Mouse (Mus musculus): ENCODE measurements around the gene Manf. TPM values are rescaled to one million over a fixed set of nuclear protein-coding genes. Genes with fewer than 3 reads are reported as not detected.

The Manf gene
- polyA plus RNA-seq, 1 experiment from 2014 or later: 222 TPM

DNA sequence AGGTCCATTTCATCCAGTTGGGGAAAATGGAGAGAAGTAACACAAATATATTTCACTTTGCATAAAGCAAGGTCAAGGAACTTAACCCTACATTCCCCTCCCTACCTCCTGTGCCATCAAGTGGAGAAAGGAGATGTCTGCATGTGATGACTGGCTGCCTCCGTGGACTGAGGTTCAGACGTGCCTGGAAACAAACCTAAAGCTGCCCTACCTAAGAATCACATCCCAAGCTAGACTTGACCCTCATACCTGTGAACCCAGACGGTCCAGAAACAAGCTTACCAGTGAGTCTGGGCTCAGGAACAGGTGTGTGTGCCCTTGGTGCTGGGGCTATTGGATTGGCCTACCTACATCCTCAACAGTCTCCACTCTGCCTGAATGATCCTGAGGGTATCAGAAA, 1.5 kb upstream of the Manf start:
- peaks cover 34% of the 10 kb centered on the region for H3K4me1 ChIP-seq
- no peaks in the 10 kb centered on the region for H3K9me3 ChIP-seq (replicated peaks)
- H3K9ac ChIP-seq: peak overlapping the region; percentile 22; the same call in 1 of the 2 replicates
- 0 out of 2 replicates have a peak overlapping the region, but pooled peaks have one; percentile 1 for H3K27ac ChIP-seq
- H3K4me3 ChIP-seq: no peak overlapping the region
- peaks cover 42% of the 10 kb centered on the region for H3K36me3 ChIP-seq (ENCODE audit: poor library complexity, severe bottlenecking)
- H3K27me3 ChIP-seq: no peaks in the 10 kb centered on the region
- no peak for ATAC-seq
- 64% methylated on average over 3 of the region's 3 CpGs for WGBS
- H3K4me2 ChIP-seq: peak overlapping the region; percentile 35

DNA sequence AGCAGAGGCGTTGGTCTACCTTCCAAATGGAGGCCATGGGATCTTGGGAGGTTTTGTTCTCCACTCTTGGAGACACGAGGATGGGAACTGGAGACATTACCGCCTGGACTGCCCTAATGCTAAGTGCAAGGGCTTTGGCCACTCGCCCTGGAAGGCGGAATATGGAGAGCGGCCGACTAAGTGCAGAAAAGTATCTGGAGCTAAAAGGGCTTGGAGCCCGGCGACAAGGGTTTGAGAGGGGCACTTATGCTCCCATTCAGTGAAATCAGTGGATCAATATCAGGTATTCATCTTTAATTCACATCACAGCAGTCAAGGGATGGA, 735 bp upstream of the Manf start:
- under 1% methylated on average over 9 of the region's 9 CpGs for WGBS

DNA sequence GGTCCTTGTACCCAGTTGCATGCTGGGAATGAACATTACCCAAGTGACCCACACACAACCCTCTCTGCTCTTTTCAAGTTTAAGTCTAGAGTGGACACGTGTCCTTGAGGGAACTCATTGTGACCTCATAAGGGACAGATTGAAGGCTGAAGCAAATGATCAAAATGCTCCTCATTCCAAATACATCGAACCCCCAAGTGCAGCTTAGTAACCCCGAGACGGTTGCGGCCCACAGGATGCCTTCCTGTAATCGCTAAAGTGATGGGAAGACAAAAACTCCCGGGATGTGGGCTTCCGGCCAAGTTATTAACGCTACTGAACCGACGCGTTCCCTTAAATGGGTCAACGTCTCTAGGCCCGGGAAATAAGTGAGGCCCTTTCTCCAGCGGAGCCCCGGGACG, 438 bp downstream of the Manf start:
- no peak for ATAC-seq
- Histone ChIP-seq H3K4me2 (peak overlapping the region; percentile 81), H3K27ac (peak overlapping the region; percentile 78), H3K27me3 (no peaks in the 10 kb centered on the region), H3K36me3 (ENCODE audit: poor library complexity, severe bottlenecking) (peaks cover 45% of the 10 kb centered on the region), H3K9ac (peak overlapping the region; percentile 96), H3K9me3 (replicated peaks) (no peaks in the 10 kb centered on the region), H3K4me3 (peak overlapping the region; percentile 92), H3K4me1 (peaks cover 45% of the 10 kb centered on the region)
- WGBS: under 1% methylated on average over 17 of the region's 17 CpGs

More for the DNA sequence above, 735 bp upstream of the Manf start:
- Histone ChIP-seq H3K27me3 (no peaks in the 10 kb centered on the region), H3K4me2 (peak overlapping the region; percentile 81), H3K4me1 (peaks cover 42% of the 10 kb centered on the region), H3K9ac (peak overlapping the region; percentile 79), H3K4me3 (peak overlapping the region; percentile 92), H3K27ac (peak overlapping the region; percentile 94), H3K36me3 (ENCODE audit: poor library complexity, severe bottlenecking) (peaks cover 50% of the 10 kb centered on the region), H3K9me3 (replicated peaks) (no peaks in the 10 kb centered on the region)
- ATAC-seq: no peak

DNA sequence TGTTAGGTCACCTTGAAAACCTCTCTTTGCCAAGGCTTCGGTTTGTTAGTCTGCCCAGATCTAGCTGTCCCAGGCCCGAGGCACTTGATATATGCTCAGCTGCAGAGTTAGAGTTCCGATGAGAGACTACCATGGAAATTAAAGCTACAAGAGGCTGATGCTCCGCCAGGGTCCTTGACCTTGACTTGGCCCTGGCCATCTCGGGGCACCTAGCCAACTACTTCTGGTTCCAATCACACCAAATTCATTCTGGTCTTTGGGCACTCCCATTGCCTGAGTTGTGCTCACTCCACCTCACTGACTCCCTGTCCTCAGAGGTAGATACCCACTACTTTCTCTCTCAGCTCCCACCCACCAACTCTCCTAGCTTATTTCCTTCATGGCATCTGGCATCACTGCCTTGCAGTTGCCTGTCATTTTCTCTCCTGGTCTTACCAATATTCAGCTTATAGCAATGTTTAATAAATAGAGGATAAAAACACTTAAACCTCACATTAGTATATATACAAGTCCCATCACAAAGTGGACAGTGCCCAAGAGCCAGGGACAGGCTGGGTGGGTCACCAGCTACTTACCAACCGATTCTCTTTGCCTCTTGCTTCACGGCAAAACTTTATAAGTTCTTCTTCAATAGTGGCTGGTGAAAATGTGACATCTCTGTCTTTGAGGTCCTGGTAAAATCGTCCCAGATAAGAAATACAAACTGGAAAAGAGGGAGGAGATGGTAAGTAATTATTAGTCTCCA, 1.1 kb downstream of the Manf start:
- no peaks in the 10 kb centered on the region for H3K9me3 ChIP-seq (replicated peaks)
- H3K27me3 ChIP-seq: no peaks in the 10 kb centered on the region
- 70% methylated on average over 8 of the region's 8 CpGs for WGBS
- ATAC-seq: no peak
- H3K9ac ChIP-seq: peak overlapping the region; percentile 96
- H3K27ac ChIP-seq: no peak overlapping the region
- H3K4me3 ChIP-seq: peak overlapping the region; percentile 92
- peaks cover 42% of the 10 kb centered on the region for H3K36me3 ChIP-seq (ENCODE audit: poor library complexity, severe bottlenecking)
- peak overlapping the region; percentile 81 for H3K4me2 ChIP-seq
- H3K4me1 ChIP-seq: peaks cover 45% of the 10 kb centered on the region

DNA sequence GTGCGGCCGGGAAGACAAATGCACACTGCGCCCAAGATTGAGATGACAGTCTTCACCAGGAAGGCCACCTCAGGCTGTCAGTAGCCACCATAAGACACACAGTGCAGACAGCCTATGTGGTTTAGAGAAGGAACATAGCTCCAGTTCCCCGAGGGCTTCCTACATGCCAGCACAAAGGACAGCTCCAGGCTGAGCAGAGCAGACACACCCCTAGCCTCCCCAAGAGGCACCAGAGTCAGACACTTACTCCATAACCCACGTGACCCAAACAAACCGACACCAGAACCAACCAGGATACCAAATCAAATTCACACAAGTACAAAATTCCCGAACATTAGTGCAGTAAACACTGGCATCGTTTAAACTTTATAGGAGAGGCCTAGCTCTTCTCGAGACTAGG, 2.5 kb downstream of the Manf start:
- peaks cover 45% of the 10 kb centered on the region for H3K36me3 ChIP-seq (ENCODE audit: poor library complexity, severe bottlenecking)
- no peaks in the 10 kb centered on the region for H3K27me3 ChIP-seq
- no peak overlapping the region for H3K27ac ChIP-seq
- no peak for ATAC-seq
- no peaks in the 10 kb centered on the region for H3K9me3 ChIP-seq (replicated peaks)
- H3K9ac ChIP-seq: no peak overlapping the region
- H3K4me1 ChIP-seq: peaks cover 58% of the 10 kb centered on the region
- H3K4me2 ChIP-seq: no peak overlapping the region; the same call in 1 of the 2 replicates
- no peak overlapping the region for H3K4me3 ChIP-seq
- 86% methylated on average over 9 of the region's 9 CpGs for WGBS

DNA sequence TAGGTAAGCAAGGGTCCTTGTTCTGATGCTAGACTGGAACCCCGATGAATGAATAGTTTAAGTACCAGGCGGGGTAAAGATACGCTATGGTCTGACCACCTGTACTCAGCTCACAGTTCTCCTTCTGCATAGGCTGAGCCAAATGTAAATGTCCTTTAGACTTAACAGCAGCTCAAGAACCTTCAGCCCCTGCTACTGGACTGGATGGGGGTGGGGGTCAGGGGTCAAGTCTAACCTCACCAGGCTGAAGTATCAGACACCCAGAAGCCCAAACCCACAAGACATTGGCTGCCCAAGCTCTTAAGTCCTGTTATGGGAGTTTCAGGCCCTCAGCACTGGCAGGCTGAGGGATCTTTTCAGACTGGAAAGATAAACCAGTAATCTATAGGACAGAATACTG, 3.4 kb downstream of the Manf start:
- no peak for ATAC-seq
- no peak overlapping the region for H3K27ac ChIP-seq

DNA sequence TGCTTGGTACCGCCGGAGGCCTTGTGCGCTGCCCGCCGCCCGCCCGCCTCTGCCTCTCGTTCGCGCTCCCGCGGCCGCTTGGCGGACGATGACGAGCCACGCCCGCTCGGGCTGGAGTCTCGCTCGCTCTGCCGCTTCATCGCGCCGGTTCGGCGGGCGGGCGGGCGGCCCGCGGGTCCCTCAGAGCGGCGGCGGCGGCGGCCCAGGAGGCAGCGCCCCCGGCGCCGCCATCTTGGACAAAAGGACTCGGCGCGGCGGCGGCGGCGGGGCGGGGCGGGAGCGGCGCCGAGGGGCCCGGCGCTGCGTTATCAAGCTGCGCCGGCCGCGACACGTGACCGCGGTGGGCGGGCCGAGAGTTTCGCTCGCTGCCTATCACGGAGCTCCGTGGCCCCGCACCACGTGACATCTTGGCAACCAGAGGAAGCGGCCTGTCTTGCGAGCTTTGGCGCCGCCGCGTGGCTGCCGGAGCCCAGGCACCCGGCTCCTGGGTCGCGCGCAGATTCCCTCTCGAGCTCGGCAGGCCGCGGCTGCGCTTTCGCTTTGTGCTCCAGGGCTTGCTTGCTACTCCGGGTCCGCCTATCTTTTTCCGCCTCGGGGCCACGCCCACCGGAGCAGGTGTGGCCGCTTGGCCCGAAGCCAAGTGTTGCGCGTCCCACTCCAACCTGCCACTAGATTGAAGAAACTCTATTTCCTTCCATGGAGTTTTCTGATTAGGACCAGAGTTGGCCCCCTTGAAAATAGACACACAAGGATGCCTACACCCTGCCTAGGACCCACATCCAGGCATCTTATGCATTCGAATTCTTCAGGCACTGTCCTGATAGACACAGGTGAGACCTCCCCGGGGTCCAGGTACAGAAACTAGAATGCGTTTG, 4.7 kb downstream of the Manf start, which contains the start of gene Rbm15b:
Gene Rbm15b, minus strand, starts transcription at position 601 of the 875 bp plus-strand sequence.
- 5% methylated on average over 34 of the region's 101 CpGs for WGBS
- peaks cover 66% of the 10 kb centered on the region for H3K36me3 ChIP-seq (ENCODE audit: poor library complexity, severe bottlenecking)
- peaks cover 75% of the 10 kb centered on the region for H3K4me1 ChIP-seq
- H3K9me3 ChIP-seq (replicated peaks): no peaks in the 10 kb centered on the region
- no peaks in the 10 kb centered on the region for H3K27me3 ChIP-seq
- peak within 1 kb of the TSS; percentile 88 for H3K27ac ChIP-seq
- H3K9ac ChIP-seq: peak within 1 kb of the TSS; percentile 99
- peak; percentile 81 for ATAC-seq
- H3K4me3 ChIP-seq: peak within 1 kb of the TSS; percentile 97
- H3K4me2 ChIP-seq: peak within 1 kb of the TSS; percentile 98

More for the DNA sequence above, 3.4 kb downstream of the Manf start:
- 91% methylated on average over 3 of the region's 3 CpGs for WGBS
- no peaks in the 10 kb centered on the region for H3K27me3 ChIP-seq
- no peak overlapping the region for H3K4me3 ChIP-seq
- H3K4me1 ChIP-seq: peaks cover 66% of the 10 kb centered on the region
- H3K4me2 ChIP-seq: no peak overlapping the region
- no peaks in the 10 kb centered on the region for H3K9me3 ChIP-seq (replicated peaks)
- no peak overlapping the region; the same call in 1 of the 2 replicates for H3K9ac ChIP-seq
- H3K36me3 ChIP-seq (ENCODE audit: poor library complexity, severe bottlenecking): peaks cover 53% of the 10 kb centered on the region

DNA sequence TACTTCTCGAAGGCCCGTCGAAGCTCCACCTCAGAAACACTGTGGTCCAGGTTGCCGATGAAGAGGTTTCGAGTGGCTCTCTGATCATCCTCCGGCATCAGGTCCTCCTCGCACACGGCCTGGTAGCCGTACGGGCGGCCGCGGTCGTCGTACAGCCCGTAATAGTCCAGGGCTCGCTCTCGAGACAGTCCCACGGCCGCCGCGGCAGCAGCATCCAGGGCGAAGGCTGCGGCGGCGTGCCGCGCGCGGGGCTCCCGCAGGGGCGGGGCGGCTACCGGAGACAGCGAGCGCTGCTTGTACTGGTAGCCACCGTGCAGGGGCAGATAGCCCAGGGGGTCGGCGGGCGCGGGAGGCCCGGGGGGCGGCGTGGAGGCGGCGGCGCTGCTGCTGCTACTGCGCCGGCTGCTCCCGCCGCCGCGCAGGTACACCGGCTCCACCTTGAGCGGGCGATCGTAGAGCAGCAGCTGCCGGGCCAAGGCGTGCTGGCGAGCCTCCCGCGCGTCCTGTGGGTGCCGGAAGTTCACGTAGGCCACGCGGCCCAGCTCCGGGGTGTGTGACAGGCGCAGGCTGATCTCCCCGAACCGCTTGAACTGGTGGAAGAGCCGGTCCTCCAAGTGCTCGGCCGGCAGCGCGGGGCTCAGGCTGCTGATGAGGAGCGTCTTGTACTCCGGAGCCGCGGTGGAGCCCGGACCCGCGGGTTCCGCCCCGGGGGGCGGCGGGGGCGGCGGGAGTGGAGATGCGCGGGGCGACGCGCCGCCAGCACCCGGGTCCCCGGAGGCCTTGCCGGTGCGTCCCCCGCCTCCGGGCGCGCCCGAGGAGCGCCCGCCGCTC, 5.7 kb downstream of the Manf start:
- H3K4me3 ChIP-seq: peak overlapping the region; percentile 97
- H3K9ac ChIP-seq: peak overlapping the region; percentile 99
- no peaks in the 10 kb centered on the region for H3K27me3 ChIP-seq
- peaks cover 76% of the 10 kb centered on the region for H3K36me3 ChIP-seq (ENCODE audit: poor library complexity, severe bottlenecking)
- peak overlapping the region; percentile 98 for H3K4me2 ChIP-seq
- H3K27ac ChIP-seq: peak overlapping the region; percentile 88
- peak; percentile 5 for ATAC-seq
- H3K4me1 ChIP-seq: peaks cover 83% of the 10 kb centered on the region
- no peaks in the 10 kb centered on the region for H3K9me3 ChIP-seq (replicated peaks)
- under 1% methylated on average over 59 of the region's 107 CpGs for WGBS

DNA sequence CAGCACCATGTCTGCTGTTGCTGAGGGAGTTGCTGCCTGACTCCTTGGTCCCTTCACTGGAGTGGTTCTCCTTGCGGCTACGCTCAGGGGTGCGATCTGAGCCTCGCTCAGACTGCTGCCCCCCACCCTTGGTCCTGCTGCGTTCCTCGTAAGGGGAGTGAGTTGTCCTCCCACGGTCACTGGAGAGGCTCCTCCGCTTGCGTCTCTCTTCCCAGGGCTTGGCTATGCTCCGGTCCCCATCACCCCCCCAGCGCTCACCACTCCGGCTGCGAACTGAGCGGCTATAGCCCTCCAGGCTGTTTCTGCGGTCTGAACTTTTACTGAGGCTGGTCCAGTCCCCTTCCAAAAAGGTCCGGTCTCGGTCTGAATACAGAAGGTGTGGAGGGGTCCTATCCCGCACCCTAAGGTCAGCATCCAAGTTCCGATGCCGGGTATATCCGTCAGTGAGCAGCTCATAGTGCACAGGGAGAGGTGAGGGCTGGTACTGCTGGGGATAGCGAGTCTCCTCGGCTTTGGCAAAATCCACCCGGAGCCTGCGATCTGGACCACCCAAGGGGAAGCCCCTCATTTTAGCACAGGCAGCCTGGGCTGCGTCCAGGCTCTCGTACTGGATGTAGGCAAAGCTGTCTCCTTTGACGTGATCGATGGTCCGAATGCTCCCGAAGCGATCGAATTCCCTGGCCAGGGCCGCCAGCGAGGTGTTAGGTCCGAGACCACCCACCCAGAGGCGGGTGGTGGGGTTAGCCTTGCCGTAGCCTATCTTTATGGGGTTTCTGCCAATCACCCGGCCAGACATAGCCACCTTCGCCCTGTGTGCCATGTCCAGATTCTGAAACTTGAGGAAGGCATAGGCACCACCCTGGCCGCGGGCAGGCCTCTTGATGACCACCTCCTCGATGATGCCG, 6.5 kb downstream of the Manf start:
- Histone ChIP-seq H3K27ac (peak overlapping the region; percentile 88; the same call in 1 of the 2 replicates), H3K27me3 (no peaks in the 10 kb centered on the region), H3K36me3 (ENCODE audit: poor library complexity, severe bottlenecking) (peaks cover 77% of the 10 kb centered on the region), H3K9ac (peak overlapping the region; percentile 99), H3K9me3 (replicated peaks) (no peaks in the 10 kb centered on the region), H3K4me1 (peaks cover 77% of the 10 kb centered on the region), H3K4me3 (peak overlapping the region; percentile 97), H3K4me2 (peak overlapping the region; percentile 98)
- WGBS: 26% methylated on average over 44 of the region's 44 CpGs
- no peak for ATAC-seq

DNA sequence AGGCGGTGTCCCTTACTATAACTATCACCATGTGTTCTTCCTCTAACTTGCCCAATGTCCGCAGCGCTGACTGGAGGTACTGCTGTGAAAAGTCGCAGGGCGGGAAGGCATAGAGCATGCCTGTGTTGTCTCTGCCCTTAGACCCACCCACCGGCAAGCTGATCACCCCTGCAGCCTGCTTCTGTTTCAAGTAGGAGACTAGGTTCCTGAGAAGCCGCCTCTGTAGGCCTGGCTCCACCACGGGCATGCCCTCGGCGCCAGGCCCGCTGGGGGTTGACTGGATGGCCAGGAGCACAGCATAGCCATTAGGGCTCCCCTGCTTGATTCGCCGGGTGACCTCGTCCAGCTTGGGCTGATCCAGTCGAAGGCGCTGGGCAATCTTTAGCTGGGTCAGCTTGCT, 7.5 kb downstream of the Manf start:
- H3K9ac ChIP-seq: peak overlapping the region; percentile 99
- no peak overlapping the region for H3K27ac ChIP-seq
- peak overlapping the region; percentile 97 for H3K4me3 ChIP-seq
- H3K36me3 ChIP-seq (ENCODE audit: poor library complexity, severe bottlenecking): peaks cover 77% of the 10 kb centered on the region
- H3K9me3 ChIP-seq (replicated peaks): no peaks in the 10 kb centered on the region
- H3K4me2 ChIP-seq: peak overlapping the region; percentile 98
- WGBS: 52% methylated on average over 16 of the region's 16 CpGs
- H3K27me3 ChIP-seq: no peaks in the 10 kb centered on the region
- peaks cover 68% of the 10 kb centered on the region for H3K4me1 ChIP-seq
- no peak for ATAC-seq

DNA sequence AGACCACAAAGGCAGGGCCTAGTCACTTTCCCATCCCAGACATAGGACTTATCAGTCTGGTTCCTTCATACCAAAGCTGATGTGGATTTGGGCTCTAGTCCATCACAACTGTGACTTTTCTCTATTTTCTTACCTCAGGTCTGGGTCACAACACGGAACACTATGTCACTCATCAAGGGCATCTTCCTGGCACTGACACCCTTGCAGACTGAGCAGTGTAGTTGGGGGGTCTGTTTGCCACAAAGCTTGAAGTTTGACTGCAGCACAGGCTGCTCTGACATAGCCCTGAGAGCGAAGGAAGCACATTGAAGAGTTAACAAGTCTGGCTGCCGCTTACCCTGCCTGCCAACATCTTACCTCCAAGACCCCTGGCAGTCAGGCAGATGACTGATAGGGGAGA, 8.7 kb downstream of the Manf start:
- H3K27ac ChIP-seq: no peak overlapping the region
- no peaks in the 10 kb centered on the region for H3K9me3 ChIP-seq (replicated peaks)
- peaks cover 76% of the 10 kb centered on the region for H3K36me3 ChIP-seq (ENCODE audit: poor library complexity, severe bottlenecking)
- peak overlapping the region; percentile 98 for H3K4me2 ChIP-seq
- 78% methylated on average over 3 of the region's 3 CpGs for WGBS
- ATAC-seq: no peak
- peak overlapping the region; percentile 30 for H3K4me3 ChIP-seq
- H3K27me3 ChIP-seq: no peaks in the 10 kb centered on the region
- peaks cover 57% of the 10 kb centered on the region for H3K4me1 ChIP-seq
- H3K9ac ChIP-seq: peak overlapping the region; percentile 60

All from forebrain, embryonic 13.5 days (tissue).